Mouse (Mus musculus) brain, embryonic 14.5 days (tissue): ENCODE data around the gene Amigo3. TPM values are rescaled to one million over a fixed set of nuclear protein-coding genes. Genes with fewer than 3 reads are reported as not detected.

Experiments used
- DNase-seq: peaks from one replicate; pipeline ENCODE4 v3.0.0-alpha.2; 2011; ENCODE audit warnings: low read depth
- CTCF ChIP-seq: fragments of 200-500 bp; IDR thresholded peaks from 2 replicates; pipeline ENCODE4 v1.5.1; 2012; ENCODE audit warnings: inconsistent platforms, mild to moderate bottlenecking, moderate library complexity, borderline replicate concordance; ENCODE audit not compliant: insufficient read depth, insufficient read length; ENCODE audit errors: extremely low read depth
- POLR2A ChIP-seq: fragments of 200-500 bp; IDR thresholded peaks from 2 replicates; pipeline ENCODE4 v1.6.1; 2012; ENCODE audit warnings: mild to moderate bottlenecking, inconsistent platforms, borderline replicate concordance; ENCODE audit not compliant: poor library complexity, insufficient read depth, insufficient read length, severe bottlenecking; ENCODE audit errors: extremely low read depth
- polyA plus RNA-seq: library from polyadenylated mRNA; depleted of rRNA; stranded (reverse); fragments of >200 nt; gene quantifications from 2 replicates; pipeline ENCODE4 v1.2.3, GENCODE M21; 2012

Amigo3 gene
- polyA plus RNA-seq, 1 experiment = 4.0 TPM

DNA sequence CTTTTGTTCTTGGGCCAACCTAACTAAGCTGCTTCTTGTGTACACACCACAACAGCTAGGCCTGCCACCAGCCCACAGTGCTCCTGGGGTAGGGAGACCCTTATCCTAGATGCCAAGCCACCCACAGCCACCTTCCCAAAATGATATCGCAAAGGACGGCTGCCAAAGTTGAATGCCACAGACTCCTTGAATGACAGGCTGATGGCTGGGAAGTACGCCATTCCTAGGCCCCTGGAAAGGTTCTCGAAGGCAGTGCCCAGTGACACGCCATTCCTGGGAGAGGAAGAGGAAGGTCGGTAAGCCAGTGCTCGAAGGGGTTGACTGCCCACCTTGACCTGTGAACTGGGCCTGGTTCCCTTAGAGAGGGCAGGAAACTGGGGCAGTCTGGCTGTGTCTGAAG is 16.6 kb downstream of the Amigo3 start:
- TF ChIP-seq POLR2A = no peak
- TF ChIP-seq CTCF = no peak
- no peak for DNase-seq

DNA sequence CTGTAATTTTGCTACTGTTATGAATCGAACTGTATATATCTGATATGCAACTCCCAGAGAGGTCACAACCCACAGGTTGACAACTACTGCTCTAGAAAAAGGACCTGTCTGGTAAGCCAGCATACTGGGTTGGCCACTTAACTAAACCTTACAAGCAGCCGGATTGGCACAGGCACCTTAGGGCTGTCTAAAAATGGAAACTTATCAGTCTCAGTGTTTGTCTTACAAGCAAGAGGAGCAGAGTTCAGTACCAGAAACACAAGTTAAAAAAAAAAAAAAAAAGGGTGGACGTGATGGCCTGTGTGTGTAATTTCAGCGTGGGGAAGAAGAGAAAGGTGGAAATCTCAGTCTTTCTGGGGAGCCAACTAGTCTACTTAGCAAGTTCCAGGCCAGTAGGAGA is 18.8 kb downstream of the Amigo3 start:
- DNase-seq = no peak
- TF ChIP-seq POLR2A (no peak), CTCF (no peak)

DNA sequence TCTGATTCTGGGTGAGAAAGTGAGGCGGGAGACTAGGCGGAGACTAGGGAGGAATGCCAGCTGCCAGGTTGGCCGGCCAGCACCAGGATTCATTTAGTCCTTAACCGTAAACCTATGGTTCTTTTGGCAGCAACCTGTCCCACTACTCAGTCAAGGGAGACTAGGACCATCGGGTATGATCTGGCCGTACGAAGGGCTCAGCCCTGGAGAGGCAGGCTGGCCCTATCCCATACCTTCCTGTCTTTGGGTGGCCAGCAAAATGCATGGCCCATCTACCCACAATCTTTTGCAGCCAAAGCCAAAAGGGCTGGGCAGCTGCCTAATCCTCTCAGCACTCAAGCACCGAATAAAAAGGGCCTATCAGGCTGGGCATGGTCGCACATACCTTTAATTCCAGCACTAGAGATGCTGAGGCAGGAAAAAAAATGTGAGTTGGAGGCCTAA is 19.5 kb downstream of the Amigo3 start:
- TF ChIP-seq POLR2A = no peak
- TF ChIP-seq CTCF = no peak
- DNase-seq = peak; percentile 40

DNA sequence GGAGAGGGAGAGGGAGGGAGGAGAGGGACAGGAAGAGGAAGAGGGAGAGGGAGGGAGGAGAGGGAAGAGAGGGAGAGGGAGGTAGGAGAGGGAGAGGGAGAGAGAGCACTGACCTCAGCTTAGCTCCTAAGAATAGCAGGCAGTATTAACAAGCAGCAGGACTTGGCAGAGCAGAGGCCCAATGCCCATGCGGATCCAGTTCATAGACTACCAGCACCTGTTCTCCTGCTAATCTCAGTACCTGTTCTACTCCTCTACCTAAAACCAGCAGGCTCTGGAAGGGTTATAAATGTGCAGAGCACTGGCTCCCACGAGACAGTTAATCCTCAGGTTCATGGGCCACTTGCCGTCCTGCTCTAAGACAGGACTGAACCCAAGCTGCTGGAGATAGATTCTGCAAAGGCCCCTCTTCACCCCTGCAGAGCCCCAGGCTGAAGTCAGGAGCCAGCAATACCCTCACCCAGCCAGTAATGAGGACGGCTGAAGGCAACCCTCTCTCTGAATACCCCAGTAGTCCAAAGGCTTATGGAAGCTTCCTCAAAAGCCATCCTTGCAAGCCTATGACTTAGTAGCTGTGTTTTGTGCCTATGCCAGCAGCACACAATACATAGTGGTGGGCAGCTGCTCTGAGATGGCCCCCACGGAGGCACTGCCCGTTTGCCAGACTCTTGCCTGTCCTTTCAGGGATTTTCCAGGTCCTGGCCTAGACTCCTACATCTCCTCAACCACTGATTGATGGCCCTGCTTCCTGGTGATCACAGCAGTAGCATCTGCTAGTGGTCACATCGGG is 20.4 kb downstream of the Amigo3 start:
- TF ChIP-seq CTCF (no peak), POLR2A (no peak)

GRCm38 (mm10) chr9:108080168-108080567 is 27.2 kb downstream of the Amigo3 start, which contains the start of gene Mst1:
Mst1 (plus strand) TSS chr9:108080436.
- DNase-seq = no peak
- TF ChIP-seq CTCF (no peak), POLR2A (no peak)

More for the DNA sequence above, 20.4 kb downstream of the Amigo3 start:
- DNase-seq = peak; percentile 21

- DNase-seq = no peak
- TF ChIP-seq CTCF (no peak), POLR2A (no peak)
Observed at GRCm38 (mm10) chr9:108082549-108082948, 29.6 kb downstream of the Amigo3 start.

GRCm38 (mm10) chr9:108082988-108083431 is 30.1 kb downstream of the Amigo3 start, which contains the start of gene Rnf123:
Rnf123 (minus strand) TSS chr9:108083346.
- no peak for TF ChIP-seq CTCF
- no peak for TF ChIP-seq POLR2A

GRCm38 (mm10) chr9:108083561-108083960 is 30.6 kb downstream of the Amigo3 start:
- DNase-seq = no peak
- TF ChIP-seq CTCF (no peak), POLR2A (no peak)

More at GRCm38 (mm10) chr9:108082988-108083431, 30.1 kb downstream of the Amigo3 start, which contains the start of gene Rnf123:
- DNase-seq = no peak

GRCm38 (mm10) chr9:108085261-108085660 is 32.3 kb downstream of the Amigo3 start:
- TF ChIP-seq CTCF (no peak), POLR2A (no peak)
- no peak for DNase-seq

DNA sequence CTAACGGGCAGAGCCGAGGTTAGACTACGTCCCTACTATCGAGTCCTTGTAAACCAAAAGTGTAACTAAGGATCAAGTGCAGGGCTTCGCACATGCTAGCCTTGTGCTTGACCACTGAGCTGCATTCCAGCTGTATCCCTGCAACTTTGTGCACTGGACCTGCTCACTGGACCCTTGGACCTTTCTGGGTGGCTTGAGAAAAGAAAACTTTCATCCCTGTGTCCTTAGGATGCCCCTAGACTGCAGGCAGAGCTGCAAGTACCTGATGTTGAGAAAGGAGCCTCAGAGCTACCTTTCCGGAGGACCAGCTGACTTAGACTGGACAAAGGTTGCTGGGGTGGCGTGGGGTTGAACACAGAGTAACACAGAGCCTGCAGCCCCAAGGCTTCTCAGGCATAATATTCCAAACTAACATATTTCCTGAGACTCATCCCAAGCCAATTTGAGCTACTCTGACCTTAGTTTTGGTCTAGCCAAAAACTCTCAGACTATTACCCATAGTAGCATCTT is 37.7 kb downstream of the Amigo3 start:
- no peak for DNase-seq
- TF ChIP-seq CTCF = no peak

DNA sequence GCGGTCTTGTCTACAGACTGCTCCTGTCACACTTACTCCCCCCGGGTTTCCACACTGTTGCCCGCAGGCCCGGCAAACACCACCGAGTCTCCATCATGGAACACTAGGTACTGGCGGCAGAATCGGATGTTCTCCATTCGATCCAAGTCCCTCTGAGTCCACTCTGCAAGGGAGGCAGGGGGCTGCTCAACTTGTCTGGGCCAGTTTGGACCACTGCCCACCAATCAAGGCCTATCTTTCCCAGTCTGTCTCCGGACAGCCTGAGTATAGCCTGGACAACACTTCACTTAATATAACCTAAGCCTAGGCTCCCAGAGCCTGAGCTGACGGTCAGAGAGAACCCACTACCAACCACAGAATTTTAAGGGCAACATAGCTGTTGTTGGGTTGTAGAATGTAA is 40.6 kb downstream of the Amigo3 start:
- no peak for DNase-seq
- no peak for TF ChIP-seq POLR2A
- no peak for TF ChIP-seq CTCF
